Mouse (Mus musculus) heart, embryonic 16.5 days (tissue): ENCODE measurements around the gene Setd4. TPM values are rescaled to one million over a fixed set of nuclear protein-coding genes. Genes with fewer than 3 reads are reported as not detected.

ENCODE experiments used
- ATAC-seq: fragments of 200-750 bp; cut with Nextera tagmentation; replicated peaks from 2 replicates; pipeline ENCODE4 v1.8.0; 2017; ENCODE audit warnings: moderate number of reproducible peaks; ENCODE audit not compliant: insufficient read depth, low FRiP score; ENCODE audit errors: extremely low read depth
- H3K27ac ChIP-seq: fragments of 300-500 bp; sonication (generic); 2 replicates; pipeline ENCODE4 v1.5.1; 2014; ENCODE audit warnings: mild to moderate bottlenecking, low read length, control low read depth, moderate library complexity
- H3K27me3 ChIP-seq: fragments of 300-500 bp; sonication (generic); 2 replicates; pipeline ENCODE4 v1.6.1; 2014; ENCODE audit warnings: low read length, mixed read lengths; ENCODE audit not compliant: control insufficient read depth, insufficient read depth
- H3K36me3 ChIP-seq: fragments of 300-500 bp; sonication (generic); 2 replicates; pipeline ENCODE4 v1.6.1; 2014; ENCODE audit not compliant: control insufficient read depth, insufficient read depth
- H3K4me1 ChIP-seq: fragments of 300-500 bp; sonication (generic); 2 replicates; pipeline ENCODE4 v1.6.1; 2014; ENCODE audit warnings: low read length, mixed read lengths; ENCODE audit not compliant: control insufficient read depth, insufficient read depth
- H3K4me2 ChIP-seq: fragments of 300-500 bp; sonication (generic); 2 replicates; pipeline ENCODE4 v1.6.1; 2014; ENCODE audit warnings: low read depth, mild to moderate bottlenecking, control low read depth, low read length
- H3K4me3 ChIP-seq: fragments of 300-500 bp; sonication (generic); 2 replicates; pipeline ENCODE4 v1.5.1; 2014; ENCODE audit warnings: mild to moderate bottlenecking, control low read depth, low read length
- H3K9ac ChIP-seq: fragments of 300-500 bp; sonication (generic); 2 replicates; pipeline ENCODE4 v1.6.1; 2014; ENCODE audit warnings: low read length, control low read depth
- H3K9me3 ChIP-seq: fragments of 300-500 bp; sonication (generic); replicated peaks from 2 replicates; pipeline ENCODE4 v1.6.1; 2016; ENCODE audit warnings: low read length; ENCODE audit not compliant: control insufficient read depth
- WGBS: fragments of 180-500 bp; shearing (Covaris S2); extraction: QIAGEN DNeasy Blood & Tissue Kit; methylation state at CpG from one replicate; pipeline ENCODE4 v1.1.7; 2014; 5-methylcytosine and 5-hydroxymethylcytosine counted together
- polyA plus RNA-seq: library from polyadenylated mRNA; unstranded; fragments of >200 nt; fragmentation: Nextera tagmentation; extraction: Ambion mirVana; gene quantifications from 2 replicates; pipeline ENCODE4 v1.2.1, GENCODE M21; 2015

The Setd4 gene
- polyA plus RNA-seq, 1 experiment from 2014 or later, result 7.4 TPM

DNA sequence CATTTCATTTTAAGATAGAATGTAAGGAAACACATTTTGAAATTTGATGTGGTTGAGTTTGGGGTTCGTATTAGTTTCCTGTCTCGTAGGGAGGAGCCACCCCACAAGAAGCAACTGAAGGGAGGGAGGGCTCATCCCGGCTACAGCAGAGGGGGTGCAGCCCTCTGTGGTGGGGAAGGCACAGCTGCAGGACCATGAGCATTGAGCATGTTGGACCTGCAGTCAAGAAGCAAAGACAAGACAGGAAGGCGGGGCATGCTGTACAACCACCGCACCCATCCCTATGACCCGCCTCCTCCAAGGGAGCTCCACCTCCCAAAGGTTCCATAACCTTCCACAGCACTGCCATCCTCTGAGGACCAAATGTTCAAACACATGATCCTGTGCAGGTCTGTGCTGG lies 31.5 kb downstream of the Setd4 start:
- Histone ChIP-seq H3K4me3 (no peak overlapping the region), H3K9me3 (no peaks in the 10 kb centered on the region), H3K4me1 (peaks cover 2% of the 10 kb centered on the region; the same call in 1 of the 2 replicates), H3K27me3 (no peaks in the 10 kb centered on the region), H3K9ac (no peak overlapping the region), H3K36me3 (no peaks in the 10 kb centered on the region), H3K4me2 (no peak overlapping the region), H3K27ac (no peak overlapping the region)
- 82% methylated on average over 6 of the region's 6 CpGs for WGBS
- ATAC-seq, result 0 out of 2 replicates have a peak, but pooled peaks have one; percentile 33

DNA sequence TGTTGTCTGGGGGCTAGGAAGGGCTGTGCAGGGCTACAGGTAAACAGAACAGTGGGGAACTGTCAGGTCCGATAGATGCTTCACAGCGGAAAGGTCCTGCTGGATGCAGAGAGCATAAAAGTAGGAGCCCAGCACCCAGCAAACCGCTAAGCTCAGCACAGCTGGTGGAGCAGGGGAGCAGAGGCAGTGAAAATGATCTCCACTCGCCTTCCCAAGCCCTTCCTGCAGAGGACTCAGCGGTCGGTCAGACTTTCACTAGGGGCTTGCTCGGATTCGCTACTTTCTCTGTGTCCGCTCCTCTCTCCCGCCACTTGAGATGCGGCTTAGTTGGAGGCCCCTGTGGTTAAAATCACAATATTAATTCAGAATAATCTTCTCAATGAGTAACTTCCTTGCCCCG lies 45.4 kb downstream of the Setd4 start:
- Histone ChIP-seq H3K4me1 (no peaks in the 10 kb centered on the region), H3K9me3 (no peaks in the 10 kb centered on the region; the same call in 1 of the 2 replicates), H3K36me3 (no peaks in the 10 kb centered on the region), H3K4me3 (no peak overlapping the region), H3K27me3 (no peaks in the 10 kb centered on the region), H3K27ac (no peak overlapping the region), H3K9ac (no peak overlapping the region), H3K4me2 (no peak overlapping the region)
- 28% methylated on average over 12 of the region's 12 CpGs for WGBS
- no peak for ATAC-seq

DNA sequence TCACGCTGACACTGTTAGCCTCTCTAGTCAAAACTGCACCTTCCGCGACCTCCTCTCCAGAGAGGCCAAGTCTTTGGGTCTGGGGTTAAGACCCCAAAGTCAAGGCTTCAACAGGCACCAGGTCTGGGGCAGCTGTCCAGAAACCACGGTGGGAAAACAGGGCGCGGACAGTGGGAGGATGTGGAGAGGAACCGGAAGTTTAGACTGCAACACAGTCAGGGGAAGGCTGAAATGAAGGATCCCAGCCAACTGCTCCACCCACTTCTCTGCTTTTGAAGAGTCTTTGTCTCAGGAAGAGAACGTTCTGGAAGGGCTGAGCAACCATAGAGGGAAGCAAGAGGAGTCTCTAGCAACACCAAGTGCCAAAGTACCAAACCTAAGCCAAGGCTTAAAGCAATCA lies 46.2 kb downstream of the Setd4 start:
- H3K27ac ChIP-seq, result no peak overlapping the region
- no peaks in the 10 kb centered on the region for H3K27me3 ChIP-seq
- H3K36me3 ChIP-seq, result no peaks in the 10 kb centered on the region
- no peak for ATAC-seq
- no peak overlapping the region for H3K4me3 ChIP-seq
- no peak overlapping the region for H3K4me2 ChIP-seq
- no peaks in the 10 kb centered on the region for H3K4me1 ChIP-seq
- no peaks in the 10 kb centered on the region; the same call in 1 of the 2 replicates for H3K9me3 ChIP-seq
- WGBS, result 56% methylated on average over 8 of the region's 8 CpGs
- no peak overlapping the region for H3K9ac ChIP-seq

DNA sequence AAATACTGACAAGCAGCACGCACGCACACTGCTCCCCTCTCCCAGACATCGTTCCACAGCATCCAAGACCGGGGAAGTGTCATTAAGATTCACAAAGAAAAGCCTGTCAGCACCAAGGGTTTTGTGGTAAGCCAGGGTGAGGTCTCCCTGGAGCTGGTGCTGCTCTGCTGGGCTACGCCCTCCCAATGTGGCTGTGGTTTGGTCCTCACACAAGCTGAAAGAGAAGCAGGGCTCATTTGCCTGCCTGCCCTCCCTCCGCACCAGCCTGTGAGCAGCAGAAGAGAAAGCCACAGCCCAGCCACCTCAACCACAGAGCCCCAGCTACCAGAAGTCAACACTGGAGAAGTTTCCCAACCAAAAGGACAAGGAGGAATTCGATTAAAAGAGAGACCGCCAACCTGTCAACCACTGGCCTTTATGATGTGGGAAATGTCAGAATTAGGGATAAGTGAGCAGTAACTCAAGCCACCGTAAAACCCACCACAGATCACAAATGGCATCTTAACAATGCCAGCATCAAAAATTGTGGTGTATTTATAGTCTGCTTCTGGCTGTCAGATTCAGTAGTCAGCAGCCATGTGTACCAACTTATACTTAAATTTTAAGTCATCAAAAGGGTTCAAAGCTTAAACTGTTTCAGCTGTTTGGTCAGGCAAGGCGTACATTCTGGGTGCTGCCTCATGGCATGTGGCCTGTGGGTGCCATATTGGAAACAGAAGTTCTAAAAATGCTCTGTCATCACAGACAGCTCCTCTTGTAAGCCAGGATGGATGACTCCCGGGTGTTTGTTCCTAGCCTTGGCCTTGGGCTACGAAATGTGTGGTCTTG lies 51.0 kb downstream of the Setd4 start:
- H3K9me3 ChIP-seq, result no peaks in the 10 kb centered on the region; the same call in 1 of the 2 replicates
- 76% methylated on average over 12 of the region's 12 CpGs for WGBS
- H3K4me3 ChIP-seq, result no peak overlapping the region
- no peaks in the 10 kb centered on the region; the same call in 1 of the 2 replicates for H3K4me1 ChIP-seq
- H3K27ac ChIP-seq, result no peak overlapping the region
- H3K27me3 ChIP-seq, result no peaks in the 10 kb centered on the region
- no peak overlapping the region for H3K4me2 ChIP-seq
- H3K36me3 ChIP-seq, result no peaks in the 10 kb centered on the region
- no peak for ATAC-seq
- H3K9ac ChIP-seq, result no peak overlapping the region

- Histone ChIP-seq H3K27ac (no peak overlapping the region), H3K4me1 (no peaks in the 10 kb centered on the region; the same call in 1 of the 2 replicates), H3K4me3 (no peak overlapping the region), H3K36me3 (no peaks in the 10 kb centered on the region), H3K9me3 (no peaks in the 10 kb centered on the region), H3K27me3 (0 out of 2 replicates have a peak, but pooled peaks cover 4% of the 10 kb centered on the region), H3K4me2 (no peak overlapping the region), H3K9ac (no peak overlapping the region)
- WGBS, result 24% methylated on average over 10 of the region's 10 CpGs
- ATAC-seq, result no peak
These were observed 54.6 kb downstream of the Setd4 start for GRCm38 (mm10) chr16:93549287-93549686.

DNA sequence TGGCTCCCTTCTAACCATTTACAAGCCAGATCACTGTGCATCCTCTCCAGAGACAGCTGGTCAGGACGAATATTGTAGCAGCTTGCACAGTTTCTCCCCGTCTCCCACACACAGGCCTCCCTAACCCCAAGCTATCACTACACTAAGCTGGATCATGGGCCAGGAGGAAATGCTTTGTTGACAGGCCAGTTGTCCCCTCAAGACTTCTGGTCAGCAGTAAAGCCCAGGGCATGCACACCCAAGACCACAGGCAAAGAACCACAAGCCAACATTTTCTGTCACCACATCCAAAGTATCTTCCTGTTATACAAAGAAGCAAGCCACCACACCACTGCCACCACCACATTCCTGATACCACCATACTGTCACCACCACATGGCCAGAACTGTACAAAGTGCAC lies 55.8 kb downstream of the Setd4 start:
- H3K9ac ChIP-seq, result no peak overlapping the region

DNA sequence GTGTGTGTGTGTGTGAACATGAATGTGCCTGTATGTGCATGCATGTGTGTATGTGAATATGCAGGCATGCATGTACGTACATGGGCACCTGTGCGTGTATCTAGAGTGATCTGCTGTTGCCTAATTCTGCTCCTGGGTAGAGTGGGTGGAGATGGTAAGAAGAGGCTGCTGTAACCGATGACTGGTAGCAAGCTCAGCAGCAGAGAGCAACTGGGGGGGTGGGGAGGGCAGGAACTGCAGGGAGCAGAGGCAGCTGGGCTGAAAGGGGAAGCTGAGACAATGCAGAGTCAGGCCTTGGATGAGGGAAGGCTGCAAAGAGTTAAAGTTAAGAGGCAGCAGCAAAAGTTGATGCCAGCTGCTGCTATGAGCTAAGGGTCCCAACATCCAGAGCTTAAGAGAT lies 56.7 kb downstream of the Setd4 start:
- H3K27ac ChIP-seq, result no peak overlapping the region
- no peak overlapping the region for H3K4me3 ChIP-seq
- WGBS, result 63% methylated on average over 3 of the region's 3 CpGs
- no peaks in the 10 kb centered on the region for H3K9me3 ChIP-seq
- H3K36me3 ChIP-seq, result no peaks in the 10 kb centered on the region
- H3K4me1 ChIP-seq, result no peaks in the 10 kb centered on the region; the same call in 1 of the 2 replicates
- no peak overlapping the region for H3K9ac ChIP-seq
- H3K4me2 ChIP-seq, result no peak overlapping the region
- peaks cover 6% of the 10 kb centered on the region for H3K27me3 ChIP-seq
- ATAC-seq, result no peak

More for the DNA sequence above, 55.8 kb downstream of the Setd4 start:
- H3K27me3 ChIP-seq, result peaks cover 6% of the 10 kb centered on the region
- no peak for ATAC-seq
- no peaks in the 10 kb centered on the region for H3K9me3 ChIP-seq
- whole genome bisulfite sequencing, result 68% methylated on average over 2 of the region's 2 CpGs
- H3K4me2 ChIP-seq, result no peak overlapping the region
- H3K27ac ChIP-seq, result no peak overlapping the region
- no peaks in the 10 kb centered on the region; the same call in 1 of the 2 replicates for H3K4me1 ChIP-seq
- no peak overlapping the region for H3K4me3 ChIP-seq
- no peaks in the 10 kb centered on the region for H3K36me3 ChIP-seq

GRCm38 (mm10) chr16:93546354-93546965 lies 57.4 kb downstream of the Setd4 start:
- no peaks in the 10 kb centered on the region for H3K36me3 ChIP-seq
- H3K27ac ChIP-seq, result no peak overlapping the region
- H3K4me2 ChIP-seq, result no peak overlapping the region
- no peak for ATAC-seq
- no peaks in the 10 kb centered on the region for H3K9me3 ChIP-seq
- H3K9ac ChIP-seq, result no peak overlapping the region
- WGBS, result 78% methylated on average over 12 of the region's 12 CpGs
- no peak overlapping the region for H3K4me3 ChIP-seq
- peaks cover 8% of the 10 kb centered on the region for H3K27me3 ChIP-seq
- no peaks in the 10 kb centered on the region; the same call in 1 of the 2 replicates for H3K4me1 ChIP-seq

- Histone ChIP-seq H3K4me1 (no peaks in the 10 kb centered on the region; the same call in 1 of the 2 replicates), H3K4me3 (no peak overlapping the region), H3K4me2 (no peak overlapping the region), H3K9ac (no peak overlapping the region), H3K27me3 (peaks cover 8% of the 10 kb centered on the region), H3K9me3 (no peaks in the 10 kb centered on the region), H3K36me3 (no peaks in the 10 kb centered on the region), H3K27ac (no peak overlapping the region)
- WGBS, result 81% methylated on average over 4 of the region's 4 CpGs
- ATAC-seq, result no peak
These were observed 58.9 kb downstream of the Setd4 start for GRCm38 (mm10) chr16:93544931-93545330.
